Mouse (Mus musculus): ENCODE data around the gene Cd6.
A peak's percentile ranks its signal among the peaks of the same experiment; 100 is the strongest.

Cd6 gene

DNA sequence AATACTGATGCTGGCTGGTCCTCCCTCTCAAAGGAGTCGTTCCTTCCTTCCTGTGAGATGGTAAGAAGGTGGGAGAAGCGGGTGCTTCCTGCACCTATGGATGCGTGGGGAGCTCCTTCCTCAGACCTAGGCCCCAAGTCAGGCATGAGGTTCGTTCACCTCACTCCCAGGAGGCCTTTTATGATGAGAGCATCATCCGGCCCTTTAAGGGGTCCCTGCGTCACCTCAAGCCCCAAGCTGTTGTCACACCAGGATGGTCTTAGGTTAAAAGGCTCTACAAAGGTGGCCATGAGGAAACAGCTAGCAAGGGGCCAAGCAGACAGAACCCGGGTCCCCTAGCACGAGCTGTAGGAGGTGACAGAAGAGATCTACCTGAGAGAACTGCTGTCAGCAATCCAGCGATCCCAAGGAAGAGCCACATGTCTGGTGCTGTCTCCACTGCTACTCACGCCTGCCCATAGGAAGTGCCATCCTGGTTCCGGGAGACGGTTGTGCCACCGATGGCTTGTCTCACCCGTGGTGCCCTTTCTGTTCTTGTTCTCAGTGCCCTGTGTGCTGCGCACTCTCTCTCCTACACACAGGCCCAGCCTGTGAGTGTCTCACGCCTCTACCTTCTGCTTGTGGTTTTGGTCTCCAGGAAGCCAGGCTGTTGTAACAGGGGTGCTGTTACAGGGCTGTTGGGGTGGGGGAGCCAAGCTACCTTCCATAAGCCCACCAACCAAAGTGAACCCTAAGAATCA, at the start of gene Cd6:
TSS of gene Cd6 (minus strand) at position 623 of the 740 bp plus-strand sequence.
- no peak for DNase-seq (ENCODE audit: low read depth, low spot score)

DNA sequence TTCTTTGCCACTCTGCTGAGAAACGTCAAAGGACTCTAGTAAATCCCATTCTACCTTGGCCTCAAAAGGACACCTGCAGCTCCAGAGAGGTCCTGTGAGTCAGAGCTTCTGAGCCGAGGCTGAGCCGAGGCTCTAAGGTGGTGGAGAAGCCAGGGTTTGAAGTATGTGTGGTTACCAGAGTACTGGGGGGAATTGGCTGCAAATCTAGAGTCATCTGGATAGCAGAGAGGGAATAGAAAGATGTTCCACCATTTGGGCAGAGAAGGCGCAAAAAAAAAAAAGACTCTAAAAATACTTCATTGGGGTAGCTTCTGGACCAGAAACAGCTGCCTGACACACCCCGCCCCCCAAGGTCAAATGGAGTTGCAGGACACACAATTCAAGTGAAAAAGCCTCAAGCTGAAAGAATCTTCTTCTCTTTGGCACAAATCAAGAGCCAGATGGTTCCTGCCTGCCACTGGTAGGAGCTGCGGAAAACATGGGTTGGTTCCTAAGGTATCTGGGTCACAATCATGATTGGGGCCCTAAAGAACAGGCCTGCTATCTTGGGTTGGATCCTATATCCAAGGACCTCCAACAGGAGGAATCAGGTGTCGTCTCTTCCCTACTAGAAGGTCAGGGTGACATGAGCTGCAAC, 48.5 kb upstream of the Cd6 start:
- no peak for DNase-seq (ENCODE audit: low read depth, low spot score)

GRCm38 (mm10) chr19:10871328-10871961, 41.6 kb upstream of the Cd6 start:
- no peak for DNase-seq (ENCODE audit: low read depth, low spot score)

DNA sequence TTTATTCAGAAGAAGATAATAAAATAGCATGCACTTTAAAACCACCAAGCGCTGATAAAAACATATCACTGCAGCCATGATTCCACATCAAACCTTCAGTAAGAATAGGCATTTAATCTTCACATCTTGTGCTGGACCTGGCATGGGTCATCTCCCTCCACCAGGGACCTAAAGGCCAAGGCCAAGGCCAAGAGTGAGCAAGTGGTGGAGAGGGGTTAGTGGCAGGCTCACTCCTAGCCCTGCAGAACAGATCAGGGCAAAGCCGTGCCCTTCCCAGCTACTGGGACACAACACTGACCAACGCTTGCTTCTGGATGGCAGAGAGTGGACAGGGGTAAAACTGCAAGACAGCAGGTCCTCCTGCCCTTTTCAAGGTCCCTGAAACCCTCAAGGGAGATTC, 40.8 kb upstream of the Cd6 start:
- no peak for DNase-seq (ENCODE audit: low read depth, low spot score)

GRCm38 (mm10) chr19:10869886-10870527, 40.1 kb upstream of the Cd6 start, which contains the start of gene Tmem132a:
Gene Tmem132a (minus strand): TSS chr19:10869940.
- no peak for DNase-seq (ENCODE audit: low read depth, low spot score)

- peak; percentile 70 for DNase-seq (ENCODE audit: low read depth, low spot score)
Observed at GRCm38 (mm10) chr19:10869241-10869885, 39.5 kb upstream of the Cd6 start.

DNA sequence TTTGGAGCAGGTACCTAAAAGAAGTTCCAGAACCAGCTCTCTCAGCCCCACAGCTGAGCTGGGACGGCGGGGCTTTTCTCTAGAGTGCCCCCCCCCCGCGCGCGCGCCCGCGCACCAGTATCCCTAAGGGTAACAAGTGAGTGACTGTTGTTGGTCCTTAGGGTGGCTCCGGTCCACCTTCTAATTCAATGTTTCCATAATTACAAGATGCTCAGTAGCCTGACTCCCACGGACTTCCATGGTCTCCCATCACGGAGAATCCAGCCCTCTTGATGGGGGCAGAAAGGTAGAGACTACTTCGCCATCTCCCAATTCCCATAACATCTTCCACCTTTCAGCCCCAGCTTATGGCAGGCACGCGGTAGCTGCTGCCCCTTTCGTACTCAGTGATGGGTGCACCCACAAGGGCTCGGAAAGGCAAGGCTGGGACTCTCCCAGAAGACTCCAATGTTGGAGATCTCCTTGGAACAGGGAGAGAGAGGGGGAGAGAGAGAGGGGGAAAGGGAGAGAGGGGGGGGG, 38.8 kb upstream of the Cd6 start:
- no peak for DNase-seq (ENCODE audit: low read depth, low spot score)

GRCm38 (mm10) chr19:10867946-10868622, 38.2 kb upstream of the Cd6 start:
- no peak for DNase-seq (ENCODE audit: low read depth, low spot score)

- DNase-seq (ENCODE audit: low read depth, low spot score), result no peak
Observed at GRCm38 (mm10) chr19:10866351-10866750, 36.5 kb upstream of the Cd6 start.

DNA sequence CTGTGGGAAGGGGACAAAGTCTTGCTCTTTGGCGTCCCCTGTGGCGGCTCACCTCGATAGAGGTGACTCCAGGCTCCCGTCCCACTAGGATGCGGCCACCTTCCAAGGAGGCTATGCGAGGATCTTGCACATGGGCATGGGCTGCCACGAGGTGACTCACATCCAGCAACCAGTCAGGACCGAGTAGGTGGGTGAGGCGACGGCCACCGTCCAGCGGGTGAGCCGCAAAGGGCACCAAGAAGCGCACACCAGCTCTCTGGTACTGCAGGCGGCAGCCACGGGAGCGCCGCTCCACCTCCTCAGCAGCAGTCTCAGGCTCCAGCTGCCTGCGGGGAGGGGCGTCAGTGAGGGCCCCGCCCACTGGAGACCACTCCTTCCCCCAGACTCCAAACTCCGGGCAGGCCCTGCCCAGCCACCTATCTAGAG, 30.2 kb upstream of the Cd6 start:
- no peak for DNase-seq (ENCODE audit: low read depth, low spot score)

DNA sequence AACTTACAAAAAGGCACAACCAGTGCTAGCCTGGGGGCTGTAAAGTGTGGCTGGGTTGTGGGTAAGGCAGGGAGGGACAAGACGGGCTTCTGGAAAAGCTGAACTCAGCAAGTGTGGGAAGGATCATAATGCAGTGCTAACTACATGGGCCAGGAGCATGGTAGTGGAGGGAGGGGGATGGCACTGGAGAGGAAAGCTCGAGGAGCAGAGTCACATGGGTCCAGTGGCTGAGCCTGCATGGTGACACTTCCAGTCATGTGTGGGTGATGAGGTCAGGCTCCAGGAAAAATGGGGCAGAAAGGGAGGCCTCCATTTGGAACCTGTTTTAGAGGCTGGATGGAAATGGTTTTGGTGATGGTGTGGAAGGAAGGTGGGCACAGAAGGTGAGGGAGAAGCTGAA, 26.7 kb upstream of the Cd6 start:
- DNase-seq (ENCODE audit: low read depth, low spot score), result no peak

DNA sequence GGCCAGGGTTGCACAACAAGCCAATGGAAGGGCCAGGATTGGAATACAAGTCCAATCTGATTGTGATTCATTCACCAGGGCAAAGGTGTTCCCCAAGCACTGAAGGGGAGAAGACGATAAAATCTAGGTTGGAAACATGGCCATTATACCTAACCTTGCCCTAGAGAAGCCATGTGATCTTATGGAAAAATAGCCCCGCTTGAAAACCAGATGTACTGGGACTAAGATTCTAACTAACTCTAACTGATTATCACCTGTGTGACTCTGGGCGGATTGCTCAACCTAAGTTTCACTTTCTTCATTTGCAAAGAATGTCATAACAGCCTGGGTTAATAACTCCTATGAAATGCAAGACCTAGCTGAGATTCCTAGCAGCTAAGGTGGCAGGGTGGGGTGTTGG, 25.6 kb upstream of the Cd6 start:
- DNase-seq (ENCODE audit: low read depth, low spot score), result no peak

GRCm38 (mm10) chr19:10847311-10848087, 17.6 kb upstream of the Cd6 start:
- DNase-seq (ENCODE audit: low read depth, low spot score), result no peak

- DNase-seq (ENCODE audit: low read depth, low spot score), result no peak
Observed at GRCm38 (mm10) chr19:10846150-10846549, 16.3 kb upstream of the Cd6 start.

DNA sequence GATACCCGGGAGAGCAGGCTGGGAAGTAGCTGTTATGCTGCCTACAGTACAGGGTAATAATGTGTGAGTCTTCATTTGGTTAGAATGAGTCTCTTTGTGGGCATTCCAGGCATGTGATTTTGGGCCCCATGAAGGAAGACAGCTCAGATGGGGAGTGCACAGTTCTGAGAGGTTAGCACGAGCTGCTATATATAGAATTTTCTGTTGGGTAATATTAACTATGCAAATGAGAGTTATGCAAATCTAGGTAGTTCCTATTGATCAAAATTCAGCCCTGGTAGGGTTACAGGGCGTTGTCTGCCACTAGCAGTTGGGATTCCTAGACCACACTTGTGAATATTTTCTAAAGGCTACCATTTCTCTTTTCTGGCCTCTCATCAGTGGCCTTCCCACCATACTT, 15.6 kb upstream of the Cd6 start:
- no peak for DNase-seq (ENCODE audit: low read depth, low spot score)

- no peak for DNase-seq (ENCODE audit: low read depth, low spot score)
Observed at GRCm38 (mm10) chr19:10844206-10844605, 14.3 kb upstream of the Cd6 start.

DNA sequence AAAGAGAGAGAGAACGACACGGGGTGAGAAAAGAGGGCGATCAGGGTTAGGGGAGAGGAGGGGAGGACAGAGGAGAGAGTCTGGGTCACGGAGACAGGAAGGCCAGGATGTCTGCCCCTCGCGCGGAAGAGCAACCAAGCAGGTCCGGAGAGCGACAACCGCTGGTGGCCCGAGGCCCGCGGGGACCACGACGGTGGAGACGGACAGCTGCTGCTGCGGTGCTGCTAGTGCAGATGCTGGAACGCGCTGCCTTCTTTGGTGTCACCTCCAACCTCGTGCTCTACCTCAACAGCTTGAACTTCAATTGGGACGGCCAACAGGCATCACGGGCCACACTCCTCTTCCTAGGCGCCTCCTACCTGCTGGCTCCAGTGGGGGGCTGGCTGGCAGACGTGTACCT, 13.1 kb upstream of the Cd6 start:
- DNase-seq (ENCODE audit: low read depth, low spot score), result no peak

DNA sequence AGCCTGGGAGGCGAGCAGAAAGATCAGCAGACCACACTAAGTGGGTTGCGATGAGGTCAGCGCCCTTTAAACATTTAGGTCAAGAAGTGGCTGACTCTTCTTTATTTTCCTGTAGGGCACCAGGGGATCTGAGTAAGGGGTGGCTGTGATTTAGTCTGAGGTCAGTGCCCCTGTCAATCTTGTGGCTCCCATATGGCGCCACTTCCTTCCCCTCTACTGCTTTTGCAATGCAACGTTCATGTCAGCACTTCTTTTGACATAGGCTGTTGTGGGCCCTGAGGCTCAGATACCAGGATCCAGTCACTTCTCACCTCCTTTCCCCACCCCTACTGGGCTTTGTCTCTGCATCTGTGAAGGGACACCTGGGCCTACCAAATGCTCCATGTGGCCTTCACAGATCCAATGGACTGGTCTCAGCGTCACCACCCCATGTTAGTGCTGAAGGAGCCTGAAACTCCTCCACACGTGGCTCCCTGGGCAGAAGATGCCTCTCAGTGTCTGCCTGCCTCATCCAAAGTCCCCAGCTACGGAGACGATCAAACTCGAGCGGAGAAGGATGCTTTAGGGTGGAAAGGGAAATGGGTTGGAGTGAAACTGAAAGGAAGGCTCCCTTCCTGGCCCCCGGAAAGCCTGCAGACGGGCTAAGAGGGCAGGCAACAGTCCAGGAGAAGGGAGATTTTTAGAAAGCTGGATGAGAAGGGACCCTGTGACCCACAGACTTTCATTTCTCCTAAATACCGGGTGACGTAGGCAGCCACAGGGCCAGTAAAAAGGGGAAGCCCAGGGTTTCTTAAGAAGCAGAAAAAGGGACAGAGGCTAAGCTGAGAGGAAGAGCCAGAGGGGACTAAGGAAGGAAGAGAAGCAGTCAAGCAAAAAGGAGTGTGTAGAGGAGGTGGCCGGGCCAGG, 12.1 kb upstream of the Cd6 start:
- no peak for DNase-seq (ENCODE audit: low read depth, low spot score)

Data from brain, embryonic 18.5 days (tissue).